Mouse (Mus musculus) forebrain, embryonic 11.5 days (tissue): Measurements from ENCODE around the gene Slc17a9. TPM values are rescaled to one million over a fixed set of nuclear protein-coding genes. Genes with fewer than 3 reads are reported as not detected.

Source experiments
- ATAC-seq: fragments of 200-750 bp; cut with Nextera tagmentation; replicated peaks from 2 replicates; pipeline ENCODE4 v1.8.0; 2017; ENCODE audit warnings: moderate TSS enrichment; ENCODE audit not compliant: low FRiP score
- DNase-seq: peaks from one replicate; pipeline ENCODE4 v3.0.0-alpha.2; 2017; ENCODE audit warnings: low spot score
- H3K27ac ChIP-seq: fragments of 300-500 bp; sonication (generic); 2 replicates; pipeline ENCODE4 v1.5.1; 2014; ENCODE audit warnings: low read depth, low read length
- H3K27me3 ChIP-seq: fragments of 300-500 bp; sonication (generic); 2 replicates; pipeline ENCODE4 v1.6.1; 2014; ENCODE audit warnings: mild to moderate bottlenecking, low read length, mixed read lengths; ENCODE audit not compliant: control insufficient read depth, insufficient read depth
- H3K36me3 ChIP-seq: fragments of 300-500 bp; sonication (generic); 2 replicates; pipeline ENCODE4 v1.6.1; 2014; ENCODE audit warnings: mild to moderate bottlenecking, low read length, moderate library complexity, mixed read lengths; ENCODE audit not compliant: control insufficient read depth, insufficient read depth
- H3K4me1 ChIP-seq: fragments of 300-500 bp; sonication (generic); replicated peaks from 2 replicates; pipeline ENCODE4 v1.6.1; 2014; ENCODE audit warnings: low read length, mixed read lengths; ENCODE audit not compliant: control insufficient read depth, insufficient read depth
- H3K4me2 ChIP-seq: fragments of 300-500 bp; sonication (generic); 2 replicates; pipeline ENCODE4 v1.6.1; 2014; ENCODE audit warnings: low read depth, mild to moderate bottlenecking, low read length, moderate library complexity, mixed read lengths; ENCODE audit not compliant: severe bottlenecking
- H3K4me3 ChIP-seq: fragments of 300-500 bp; sonication (generic); 2 replicates; pipeline ENCODE4 v1.5.1; 2014; ENCODE audit warnings: low read depth, low read length
- H3K9ac ChIP-seq: fragments of 300-500 bp; sonication (generic); 2 replicates; pipeline ENCODE4 v1.6.1; 2014; ENCODE audit warnings: low read length
- H3K9me3 ChIP-seq: fragments of 300-500 bp; sonication (generic); 2 replicates; pipeline ENCODE4 v1.6.1; 2016; ENCODE audit warnings: low read length, mixed read lengths; ENCODE audit not compliant: control insufficient read depth
- WGBS: fragments of 180-500 bp; shearing (Covaris S2); extraction: QIAGEN DNeasy Blood & Tissue Kit; methylation state at CpG from one replicate; pipeline ENCODE4 v1.1.7; 2014; 5-methylcytosine and 5-hydroxymethylcytosine counted together
- polyA plus RNA-seq: library from polyadenylated mRNA; unstranded; fragments of >200 nt; fragmentation: Nextera tagmentation; extraction: Ambion mirVana; gene quantifications from 2 replicates; pipeline ENCODE4 v1.2.1, GENCODE M21; 2014

The Slc17a9 gene
- polyA plus RNA-seq, 1 experiment from 2014 or later = 0.11 TPM

DNA sequence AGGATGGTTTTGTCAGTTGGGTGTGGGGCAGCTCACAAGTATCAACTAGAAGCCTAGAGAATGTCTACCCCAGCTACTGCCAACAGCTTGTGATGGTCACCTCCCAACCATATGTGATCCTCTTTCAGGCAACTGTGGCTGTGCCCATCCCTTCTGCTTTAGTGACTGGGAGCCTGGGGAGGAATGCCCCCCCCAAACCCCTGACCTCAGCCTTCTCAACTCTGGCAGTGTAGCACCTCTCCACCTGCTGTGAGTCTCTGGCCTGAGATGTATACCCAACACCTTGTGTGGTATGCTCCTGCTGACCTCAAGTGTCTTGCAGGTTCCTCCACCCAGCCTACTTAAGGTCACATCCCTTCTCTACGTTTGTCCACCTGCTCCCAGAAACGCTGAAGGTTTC lies 1.2 kb upstream of the Slc17a9 start:
- 69% methylated on average over 2 of the region's 2 CpGs for WGBS
- ATAC-seq (no peak), DNase-seq (no peak)
- Histone ChIP-seq H3K27ac (no peak overlapping the region), H3K4me3 (no peak overlapping the region), H3K27me3 (no peaks in the 10 kb centered on the region), H3K9ac (no peak overlapping the region), H3K4me1 (no peaks in the 10 kb centered on the region), H3K4me2 (no peak overlapping the region), H3K36me3 (peaks cover 2% of the 10 kb centered on the region), H3K9me3 (no peaks in the 10 kb centered on the region)

DNA sequence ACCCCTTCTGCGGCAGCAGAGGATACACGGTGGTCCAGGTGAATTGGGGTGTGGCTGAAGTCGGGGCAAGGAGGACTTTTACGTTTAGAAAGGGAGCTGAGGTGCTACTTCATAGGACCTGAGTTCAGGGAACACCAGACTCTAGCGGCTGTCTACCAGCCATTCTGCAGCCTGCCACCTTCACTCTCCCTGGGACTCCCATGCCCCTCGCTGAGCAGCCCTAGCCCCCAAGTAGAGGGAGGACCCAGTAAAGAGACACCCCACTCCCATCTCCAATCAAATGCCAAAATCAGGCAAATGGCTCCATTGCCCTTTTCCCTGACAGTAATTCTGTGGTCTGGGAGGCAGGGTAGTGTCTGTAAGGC lies 333 bp downstream of the Slc17a9 start:
- no peak overlapping the region for H3K9ac ChIP-seq
- H3K4me3 ChIP-seq = no peak overlapping the region
- 11% methylated on average over 6 of the region's 6 CpGs for WGBS
- no peak for DNase-seq
- H3K9me3 ChIP-seq = no peaks in the 10 kb centered on the region
- no peak overlapping the region for H3K4me2 ChIP-seq
- no peaks in the 10 kb centered on the region for H3K4me1 ChIP-seq
- no peak for ATAC-seq
- H3K27me3 ChIP-seq = no peaks in the 10 kb centered on the region
- H3K36me3 ChIP-seq = no peaks in the 10 kb centered on the region; the same call in 1 of the 2 replicates
- H3K27ac ChIP-seq = no peak overlapping the region

GRCm38 (mm10) chr2:180725856-180726629 lies 980 bp downstream of the Slc17a9 start:
- Histone ChIP-seq H3K4me1 (no peaks in the 10 kb centered on the region), H3K4me2 (no peak overlapping the region), H3K36me3 (no peaks in the 10 kb centered on the region; the same call in 1 of the 2 replicates), H3K9me3 (no peaks in the 10 kb centered on the region), H3K27ac (no peak overlapping the region), H3K4me3 (no peak overlapping the region), H3K27me3 (no peaks in the 10 kb centered on the region), H3K9ac (no peak overlapping the region)
- no peak for DNase-seq
- 39% methylated on average over 8 of the region's 8 CpGs for WGBS
- no peak for ATAC-seq

- Histone ChIP-seq H3K36me3 (no peaks in the 10 kb centered on the region; the same call in 1 of the 2 replicates), H3K4me1 (no peaks in the 10 kb centered on the region), H3K4me3 (no peak overlapping the region), H3K27me3 (no peaks in the 10 kb centered on the region), H3K9ac (no peak overlapping the region), H3K4me2 (no peak overlapping the region), H3K27ac (no peak overlapping the region), H3K9me3 (no peaks in the 10 kb centered on the region)
- WGBS = 74% methylated on average over 6 of the region's 6 CpGs
- ATAC-seq (no peak), DNase-seq (no peak)
Observed at GRCm38 (mm10) chr2:180726658-180727442, 1.8 kb downstream of the Slc17a9 start.

- Histone ChIP-seq H3K4me2 (no peak overlapping the region), H3K9me3 (no peaks in the 10 kb centered on the region), H3K27ac (no peak overlapping the region), H3K4me1 (no peaks in the 10 kb centered on the region), H3K27me3 (no peaks in the 10 kb centered on the region), H3K36me3 (no peaks in the 10 kb centered on the region), H3K9ac (no peak overlapping the region), H3K4me3 (no peak overlapping the region)
- WGBS = 67% methylated on average over 4 of the region's 4 CpGs
- ATAC-seq (no peak), DNase-seq (no peak)
Observed at GRCm38 (mm10) chr2:180727613-180728021, 2.6 kb downstream of the Slc17a9 start.

DNA sequence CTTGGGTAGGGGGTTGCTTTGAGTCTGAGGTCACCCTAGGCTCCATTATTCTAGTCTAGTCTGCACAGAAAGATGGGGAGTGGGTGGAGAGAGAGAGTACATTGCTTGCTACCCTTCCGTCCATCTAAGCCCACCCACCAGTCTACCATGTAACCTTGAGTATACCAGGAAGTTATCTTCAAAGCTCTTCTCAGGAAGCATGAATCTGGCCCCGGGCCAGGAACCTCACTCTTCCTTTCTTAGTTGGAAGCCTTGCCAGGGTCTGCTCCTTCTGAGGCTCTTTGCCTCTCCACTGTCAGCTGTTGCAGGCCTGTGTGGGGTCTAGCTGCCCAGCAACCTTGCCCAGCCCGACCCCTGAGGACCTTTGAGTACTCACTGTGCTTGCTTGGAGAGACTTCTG lies 6.0 kb downstream of the Slc17a9 start:
- Histone ChIP-seq H3K4me2 (no peak overlapping the region), H3K27ac (no peak overlapping the region), H3K4me1 (no peaks in the 10 kb centered on the region), H3K36me3 (no peaks in the 10 kb centered on the region), H3K27me3 (no peaks in the 10 kb centered on the region), H3K4me3 (no peak overlapping the region), H3K9me3 (no peaks in the 10 kb centered on the region), H3K9ac (no peak overlapping the region)
- 75% methylated on average over 3 of the region's 3 CpGs for WGBS
- no peak for DNase-seq
- ATAC-seq = no peak

DNA sequence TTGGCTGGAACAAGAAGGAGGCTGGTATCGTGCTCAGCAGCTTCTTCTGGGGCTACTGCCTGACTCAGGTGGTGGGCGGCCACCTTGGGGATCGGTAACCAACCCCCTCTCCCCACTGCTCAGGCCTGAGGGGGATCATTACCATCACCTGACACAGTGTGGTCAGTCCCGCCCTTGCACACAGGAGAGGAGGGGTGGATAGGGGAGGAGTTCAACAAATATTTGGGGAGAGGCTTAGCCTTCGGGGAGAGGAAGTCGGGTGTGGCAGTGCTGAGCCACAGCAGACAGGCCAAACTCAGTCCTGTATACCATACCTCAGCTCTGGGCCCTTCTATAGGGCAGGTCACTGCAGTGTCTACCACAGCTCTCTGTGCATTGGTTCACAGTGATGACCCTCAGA lies 6.9 kb downstream of the Slc17a9 start:
- no peaks in the 10 kb centered on the region for H3K27me3 ChIP-seq
- H3K4me2 ChIP-seq = no peak overlapping the region
- H3K9ac ChIP-seq = no peak overlapping the region
- ATAC-seq (no peak), DNase-seq (no peak)
- no peaks in the 10 kb centered on the region for H3K36me3 ChIP-seq
- no peak overlapping the region for H3K4me3 ChIP-seq
- H3K27ac ChIP-seq = no peak overlapping the region
- H3K4me1 ChIP-seq = no peaks in the 10 kb centered on the region
- WGBS = 82% methylated on average over 6 of the region's 6 CpGs
- H3K9me3 ChIP-seq = no peaks in the 10 kb centered on the region

DNA sequence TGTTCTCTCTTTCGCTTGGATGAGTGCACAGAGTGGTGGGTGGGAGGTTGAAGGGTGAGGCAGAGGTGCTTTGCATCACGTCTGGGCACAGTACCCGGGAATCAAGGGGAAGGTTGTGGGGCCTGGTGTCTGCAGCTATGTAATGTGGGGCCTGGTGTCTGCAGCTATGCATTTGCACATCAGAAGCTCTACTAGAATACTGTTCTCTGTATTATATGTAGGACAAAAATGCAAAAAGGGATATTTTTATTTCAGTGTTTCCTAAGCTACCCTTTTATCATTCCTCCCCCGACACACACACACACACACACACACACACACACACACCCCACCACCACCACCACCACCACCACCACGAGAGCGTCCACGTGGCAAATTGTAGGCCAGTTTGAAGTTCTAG lies 10.2 kb downstream of the Slc17a9 start:
- no peak overlapping the region for H3K27ac ChIP-seq
- DNase-seq = no peak
- no peaks in the 10 kb centered on the region for H3K27me3 ChIP-seq
- H3K4me3 ChIP-seq = no peak overlapping the region
- no peaks in the 10 kb centered on the region for H3K36me3 ChIP-seq
- WGBS = 80% methylated on average over 7 of the region's 7 CpGs
- ATAC-seq = no peak
- H3K9ac ChIP-seq = no peak overlapping the region
- no peaks in the 10 kb centered on the region for H3K9me3 ChIP-seq
- no peak overlapping the region for H3K4me2 ChIP-seq
- no peaks in the 10 kb centered on the region for H3K4me1 ChIP-seq
